Mouse (Mus musculus) liver, embryonic 11.5 days (tissue): Measurements from ENCODE around the gene Zfp652. TPM values are rescaled to one million over a fixed set of nuclear protein-coding genes. Genes with fewer than 3 reads are reported as not detected.

Experiments used
- ATAC-seq: fragments of 200-750 bp; cut with Nextera tagmentation; replicated peaks from 2 replicates; pipeline ENCODE4 v1.8.0; 2017; ENCODE audit warnings: moderate number of reproducible peaks, mild to moderate bottlenecking, moderate TSS enrichment, moderate library complexity; ENCODE audit not compliant: low FRiP score
- DNase-seq: peaks from one replicate; pipeline ENCODE4 v3.0.0-alpha.2; 2017; ENCODE audit warnings: low spot score
- H3K27ac ChIP-seq: fragments of 300-500 bp; sonication (generic); 2 replicates; pipeline ENCODE4 v1.5.1; 2014; ENCODE audit warnings: mild to moderate bottlenecking, low read depth, low read length, control low read depth
- H3K27me3 ChIP-seq: fragments of 300-500 bp; sonication (generic); replicated peaks from 2 replicates; pipeline ENCODE4 v1.6.1; 2014; ENCODE audit warnings: low read length, mixed read lengths; ENCODE audit not compliant: control insufficient read depth, insufficient read depth
- H3K36me3 ChIP-seq: fragments of 300-500 bp; sonication (generic); 2 replicates; pipeline ENCODE4 v1.6.1; 2014; ENCODE audit warnings: mild to moderate bottlenecking, low read length, moderate library complexity, mixed read lengths; ENCODE audit not compliant: control insufficient read depth, insufficient read depth
- H3K4me1 ChIP-seq: fragments of 300-500 bp; sonication (generic); replicated peaks from 2 replicates; pipeline ENCODE4 v1.6.1; 2014; ENCODE audit warnings: low read length, mixed read lengths; ENCODE audit not compliant: control insufficient read depth, insufficient read depth
- H3K4me2 ChIP-seq: fragments of 300-500 bp; sonication (generic); 2 replicates; pipeline ENCODE4 v1.6.1; 2014; ENCODE audit warnings: mild to moderate bottlenecking, control low read depth, moderate library complexity
- H3K4me3 ChIP-seq: fragments of 300-500 bp; sonication (generic); 2 replicates; pipeline ENCODE4 v1.5.1; 2014; ENCODE audit warnings: low read depth, low read length, control low read depth
- H3K9ac ChIP-seq: fragments of 300-500 bp; sonication (generic); 2 replicates; pipeline ENCODE4 v1.6.1; 2014; ENCODE audit warnings: low read depth, low read length, control low read depth
- H3K9me3 ChIP-seq: fragments of 300-500 bp; sonication (generic); 2 replicates; pipeline ENCODE4 v1.6.1; 2016; ENCODE audit warnings: low read length, inconsistent platforms, mixed read lengths; ENCODE audit not compliant: control insufficient read depth
- WGBS: fragments of 180-500 bp; shearing (Covaris S2); extraction: QIAGEN DNeasy Blood & Tissue Kit; methylation state at CpG from one replicate; pipeline ENCODE4 v1.1.7; 2014; 5-methylcytosine and 5-hydroxymethylcytosine counted together
- polyA plus RNA-seq: library from polyadenylated mRNA; unstranded; fragments of >200 nt; fragmentation: Nextera tagmentation; extraction: Ambion mirVana; gene quantifications from 2 replicates; pipeline ENCODE4 v1.2.1, GENCODE M21; 2014

Gene Zfp652
- polyA plus RNA-seq, 1 experiment from 2014 or later = 8.7 TPM

GRCm38 (mm10) chr11:95834742-95835710 is 122.6 kb downstream of the Zfp652 start:
- H3K4me1 ChIP-seq = peaks cover 41% of the 10 kb centered on the region
- 6% methylated on average over 15 of the region's 15 CpGs for WGBS
- ATAC-seq = peak; percentile 87
- H3K4me2 ChIP-seq = peak overlapping the region; percentile 55
- H3K27ac ChIP-seq = peak overlapping the region; percentile 86
- no peaks in the 10 kb centered on the region for H3K36me3 ChIP-seq
- H3K27me3 ChIP-seq = peaks cover 48% of the 10 kb centered on the region
- peak overlapping the region; percentile 23 for H3K4me3 ChIP-seq
- DNase-seq = peak; percentile 56
- H3K9ac ChIP-seq = peak overlapping the region; percentile 20; the same call in 1 of the 2 replicates
- no peaks in the 10 kb centered on the region for H3K9me3 ChIP-seq

DNA sequence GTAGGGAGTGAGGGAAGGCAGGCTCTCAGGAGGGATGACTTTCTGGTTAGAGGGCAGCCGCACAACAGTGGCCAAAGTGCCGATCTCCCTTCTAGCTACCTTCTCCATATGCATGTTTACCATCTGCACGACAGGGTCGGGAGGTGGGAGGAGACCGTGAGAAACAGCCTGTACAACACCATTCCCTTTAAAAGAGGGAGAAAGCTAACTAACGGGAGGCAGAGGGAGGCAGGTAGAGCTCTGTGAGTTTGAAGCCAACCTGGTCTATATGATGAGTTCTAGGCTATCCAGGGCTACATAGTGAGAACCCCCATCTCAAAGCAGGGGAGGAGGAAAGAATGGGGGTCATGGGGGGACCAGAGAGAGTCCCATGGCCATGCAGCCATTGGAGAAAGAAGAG is 123.4 kb downstream of the Zfp652 start:
- Histone ChIP-seq H3K9ac (peak overlapping the region; percentile 6; the same call in 1 of the 2 replicates), H3K4me2 (peak overlapping the region; percentile 55), H3K36me3 (no peaks in the 10 kb centered on the region), H3K27me3 (peaks cover 40% of the 10 kb centered on the region), H3K9me3 (no peaks in the 10 kb centered on the region), H3K27ac (peak overlapping the region; percentile 86), H3K4me1 (peaks cover 37% of the 10 kb centered on the region), H3K4me3 (no peak overlapping the region)
- ATAC-seq = no peak
- WGBS = 23% methylated on average over 6 of the region's 6 CpGs
- DNase-seq = no peak

DNA sequence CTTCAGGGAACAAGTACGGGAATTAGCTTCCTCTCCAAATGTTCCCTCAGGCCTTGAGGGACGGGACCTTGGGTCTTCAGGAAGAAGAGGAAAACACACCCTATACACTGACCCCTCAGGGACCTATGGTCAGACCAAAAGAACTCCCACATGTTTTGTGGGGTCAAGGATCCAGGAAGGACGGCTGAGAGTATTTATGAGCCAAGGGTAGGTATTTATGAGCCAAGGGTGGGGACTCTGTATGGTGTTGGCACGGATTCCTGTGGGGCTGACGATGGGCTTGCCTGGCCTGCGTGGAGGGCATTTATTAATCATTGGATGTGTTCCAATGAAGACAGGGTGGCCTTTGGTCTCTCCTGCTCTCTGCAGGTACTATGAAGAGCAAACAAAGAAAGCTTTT is 124.0 kb downstream of the Zfp652 start:
- DNase-seq (no peak), ATAC-seq (no peak)
- H3K4me3 ChIP-seq = no peak overlapping the region
- H3K27me3 ChIP-seq = peaks cover 36% of the 10 kb centered on the region
- H3K4me1 ChIP-seq = peaks cover 34% of the 10 kb centered on the region
- H3K36me3 ChIP-seq = no peaks in the 10 kb centered on the region
- H3K9ac ChIP-seq = no peak overlapping the region
- H3K27ac ChIP-seq = no peak overlapping the region
- H3K4me2 ChIP-seq = peak overlapping the region; percentile 11; the same call in 1 of the 2 replicates
- 74% methylated on average over 6 of the region's 6 CpGs for WGBS
- no peaks in the 10 kb centered on the region for H3K9me3 ChIP-seq

DNA sequence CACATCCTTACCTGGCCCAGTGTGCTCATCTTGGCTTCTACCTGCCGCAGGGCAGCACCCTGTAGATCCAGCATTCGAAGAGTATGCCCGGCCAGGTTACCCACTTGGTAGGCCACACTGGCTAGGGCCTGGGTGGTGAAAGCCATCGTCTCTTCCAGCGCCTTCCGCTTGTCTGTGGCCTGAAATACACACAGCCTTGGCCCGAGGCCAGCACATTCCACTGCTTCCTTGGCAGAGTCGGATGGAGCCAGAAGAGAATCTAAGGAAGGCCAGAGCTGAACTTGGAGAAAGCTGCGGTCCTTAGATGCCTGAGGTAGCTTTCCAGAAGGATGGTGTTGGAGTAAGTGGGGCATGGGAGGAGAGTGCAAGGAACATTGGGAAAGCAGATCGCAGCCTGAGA is 124.6 kb downstream of the Zfp652 start, which contains the start of gene Gngt2:
Gngt2 (plus strand) TSS at position 158 of the 400 bp plus-strand sequence.
- WGBS = 71% methylated on average over 10 of the region's 10 CpGs
- H3K4me1 ChIP-seq = peaks cover 40% of the 10 kb centered on the region
- peak within 1 kb of the TSS; percentile 11; the same call in 1 of the 2 replicates for H3K4me2 ChIP-seq
- peaks cover 33% of the 10 kb centered on the region for H3K27me3 ChIP-seq
- no peak within 1 kb of the TSS for H3K27ac ChIP-seq
- H3K36me3 ChIP-seq = no peaks in the 10 kb centered on the region
- H3K4me3 ChIP-seq = no peak within 1 kb of the TSS
- H3K9ac ChIP-seq = no peak within 1 kb of the TSS
- DNase-seq (no peak), ATAC-seq (no peak)
- H3K9me3 ChIP-seq = no peaks in the 10 kb centered on the region

DNA sequence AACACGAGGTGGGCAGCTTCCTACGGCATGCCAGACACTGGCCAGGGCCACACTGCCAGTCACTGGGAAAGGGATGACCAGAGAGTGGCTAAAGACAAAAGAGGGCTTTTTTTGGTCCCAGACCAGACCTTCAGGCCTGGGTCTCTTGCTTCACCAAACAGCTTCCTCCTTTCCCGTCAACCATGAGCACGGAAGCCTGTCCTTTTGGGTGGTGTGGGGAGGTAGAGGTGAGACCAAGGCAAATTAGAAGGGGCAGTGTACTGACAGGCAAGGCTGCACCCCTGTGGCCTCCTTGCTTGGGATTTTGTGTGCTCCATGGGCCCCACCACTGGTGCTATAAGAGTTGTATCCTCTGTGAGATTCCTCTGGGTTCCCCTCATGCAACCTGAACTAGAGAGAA is 126.1 kb downstream of the Zfp652 start:
- H3K9me3 ChIP-seq = no peaks in the 10 kb centered on the region
- peaks cover 17% of the 10 kb centered on the region for H3K27me3 ChIP-seq
- no peak overlapping the region for H3K4me3 ChIP-seq
- WGBS = 63% methylated on average over 4 of the region's 4 CpGs
- DNase-seq = no peak
- H3K9ac ChIP-seq = no peak overlapping the region
- no peak for ATAC-seq
- H3K4me1 ChIP-seq = peaks cover 49% of the 10 kb centered on the region
- peak overlapping the region; percentile 27; the same call in 1 of the 2 replicates for H3K4me2 ChIP-seq
- no peaks in the 10 kb centered on the region for H3K36me3 ChIP-seq
- no peak overlapping the region for H3K27ac ChIP-seq

- ATAC-seq (no peak), DNase-seq (no peak)
- Histone ChIP-seq H3K4me3 (no peak overlapping the region), H3K9me3 (no peaks in the 10 kb centered on the region), H3K4me1 (peaks cover 42% of the 10 kb centered on the region), H3K27me3 (peaks cover 11% of the 10 kb centered on the region), H3K4me2 (peak overlapping the region; percentile 27), H3K36me3 (no peaks in the 10 kb centered on the region), H3K9ac (no peak overlapping the region), H3K27ac (no peak overlapping the region)
- WGBS = 68% methylated on average over 8 of the region's 8 CpGs
These were observed 126.8 kb downstream of the Zfp652 start for GRCm38 (mm10) chr11:95838999-95839868.

GRCm38 (mm10) chr11:95840694-95841497 is 128.4 kb downstream of the Zfp652 start:
- H3K4me3 ChIP-seq = peak overlapping the region; percentile 27
- H3K36me3 ChIP-seq = no peaks in the 10 kb centered on the region
- ATAC-seq (no peak), DNase-seq (no peak)
- 0 out of 2 replicates have a peak overlapping the region, but pooled peaks have one; percentile 21 for H3K9ac ChIP-seq
- H3K27ac ChIP-seq = peak overlapping the region; percentile 46
- peak overlapping the region; percentile 51 for H3K4me2 ChIP-seq
- no peaks in the 10 kb centered on the region for H3K9me3 ChIP-seq
- H3K4me1 ChIP-seq = peaks cover 26% of the 10 kb centered on the region
- H3K27me3 ChIP-seq = peaks cover 5% of the 10 kb centered on the region; the same call in 1 of the 2 replicates
- 62% methylated on average over 5 of the region's 5 CpGs for WGBS

DNA sequence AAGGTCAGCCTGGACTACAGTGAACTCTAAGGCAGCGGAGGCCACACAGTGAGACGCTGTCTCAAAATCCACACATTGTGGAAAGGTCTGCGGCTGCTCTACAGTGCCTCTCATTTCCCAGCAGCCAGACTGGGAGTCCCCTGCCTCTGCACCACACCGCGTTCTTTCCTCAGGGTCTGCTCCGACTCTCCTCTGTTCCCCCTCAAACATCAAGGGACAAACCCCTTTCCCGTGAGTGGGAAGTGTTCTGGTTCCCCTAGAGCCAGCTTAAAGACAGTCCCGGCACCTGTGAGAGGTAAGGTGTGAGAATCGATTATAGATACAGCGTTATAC is 129.0 kb downstream of the Zfp652 start:
- Histone ChIP-seq H3K9me3 (no peaks in the 10 kb centered on the region), H3K4me1 (peaks cover 24% of the 10 kb centered on the region), H3K36me3 (no peaks in the 10 kb centered on the region), H3K27ac (peak overlapping the region; percentile 46), H3K27me3 (peaks cover 5% of the 10 kb centered on the region; the same call in 1 of the 2 replicates), H3K9ac (0 out of 2 replicates have a peak overlapping the region, but pooled peaks have one; percentile 21), H3K4me3 (peak overlapping the region; percentile 27), H3K4me2 (peak overlapping the region; percentile 51)
- ATAC-seq (no peak), DNase-seq (no peak)
- WGBS = 47% methylated on average over 10 of the region's 10 CpGs
